Mouse (Mus musculus): ENCODE data around the gene Zfp865. TPM values are rescaled to one million over a fixed set of nuclear protein-coding genes. Genes with fewer than 3 reads are reported as not detected.
"Not testable (repeated sequence)": the region's sequence is repeated elsewhere in the genome, so short reads cannot be mapped to it uniquely, and the experiment has no call there.

The Zfp865 gene
- total RNA-seq, 2 experiments from 2014 or later, result 22.9 to 30.0 TPM

DNA sequence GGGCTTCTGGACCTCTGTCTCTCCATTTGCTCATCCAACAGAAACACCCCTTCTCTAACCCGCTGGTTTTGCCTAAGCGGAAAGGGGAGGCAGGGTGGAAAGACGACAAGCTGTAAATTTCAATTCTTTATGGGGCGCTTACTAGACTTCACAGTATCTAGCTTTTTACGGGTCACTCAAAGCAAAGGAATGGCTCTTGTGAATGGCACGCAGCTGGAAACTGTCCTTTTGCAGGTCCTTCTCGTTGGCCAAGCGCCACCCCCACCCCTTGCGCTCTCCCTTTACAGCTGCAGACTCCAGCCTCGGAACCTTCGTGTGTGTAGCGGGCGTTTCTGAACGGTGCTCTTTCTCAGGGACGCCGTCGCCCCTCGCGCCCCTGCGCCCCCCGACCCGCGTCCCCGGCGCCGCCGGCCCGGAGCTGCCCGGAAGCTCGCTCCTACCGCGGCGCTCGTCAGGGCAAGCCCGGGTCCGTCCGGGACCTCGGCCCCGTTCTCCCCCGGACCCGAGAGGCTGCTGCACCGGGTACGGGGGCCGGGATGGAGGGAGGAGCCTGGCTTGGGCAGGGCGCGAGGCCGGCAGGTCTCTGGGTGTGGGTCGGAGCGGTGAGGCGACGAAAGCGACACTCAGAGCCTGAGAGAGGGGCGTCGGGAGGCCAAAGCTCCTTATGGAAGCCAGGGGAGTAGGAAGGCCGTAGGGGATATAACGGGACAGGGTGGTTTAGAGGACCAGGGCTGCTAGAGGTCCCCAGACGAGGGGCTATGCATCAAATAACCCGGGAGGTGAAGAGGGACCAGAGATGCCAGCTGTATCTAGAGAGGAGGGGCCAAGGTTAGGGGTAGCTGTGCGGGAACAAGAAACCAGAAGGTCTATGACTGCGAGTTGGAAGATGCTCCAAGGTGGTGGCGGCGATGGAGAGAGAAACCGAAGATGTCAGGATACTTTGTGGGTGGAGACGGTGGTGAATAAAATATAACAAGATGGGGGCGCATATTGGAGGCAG is 31.3 kb downstream of the Zfp865 start, which contains the start of gene Zfp580:
TSS of gene Zfp580 (plus strand) at position 346 of the 1,000 bp plus-strand sequence.
- DNase-seq, result peak; percentile 88

DNA sequence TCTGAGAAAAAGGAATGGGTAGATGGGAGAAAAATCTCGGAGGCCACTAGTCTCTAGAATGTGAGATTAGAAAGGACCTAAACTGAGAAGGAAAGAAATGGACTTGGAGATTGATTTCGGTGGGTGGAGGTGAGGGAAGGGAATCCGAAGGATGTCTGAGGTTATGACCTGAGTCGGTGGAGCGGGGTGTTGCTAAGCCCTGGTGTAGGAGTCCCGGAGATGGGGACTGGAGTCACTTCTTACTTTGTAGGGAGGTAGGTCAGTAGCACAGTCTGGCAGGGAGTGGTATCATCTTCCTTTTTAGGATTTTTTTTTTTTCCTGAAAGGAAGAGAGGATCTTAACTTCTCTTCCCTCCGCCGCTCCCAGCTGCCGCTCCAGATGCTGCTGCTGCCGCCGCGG is 32.3 kb downstream of the Zfp865 start:
- no peak for DNase-seq

DNA sequence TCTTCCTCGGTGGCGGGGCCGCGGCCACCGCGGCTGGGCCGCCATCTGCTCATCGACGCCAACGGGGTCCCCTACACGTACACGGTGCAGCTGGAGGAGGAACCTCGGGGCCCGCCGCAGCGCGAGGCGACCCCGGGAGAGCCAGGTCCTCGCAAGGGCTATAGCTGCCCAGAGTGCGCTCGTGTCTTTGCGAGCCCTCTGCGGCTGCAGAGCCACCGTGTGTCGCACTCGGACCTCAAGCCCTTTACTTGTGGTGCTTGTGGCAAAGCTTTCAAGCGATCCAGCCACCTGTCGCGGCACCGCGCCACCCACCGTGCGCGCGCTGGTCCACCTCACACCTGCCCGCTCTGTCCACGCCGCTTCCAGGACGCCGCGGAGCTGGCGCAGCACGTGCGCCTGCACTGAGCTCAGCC is 32.8 kb downstream of the Zfp865 start:
- DNase-seq, result no peak

DNA sequence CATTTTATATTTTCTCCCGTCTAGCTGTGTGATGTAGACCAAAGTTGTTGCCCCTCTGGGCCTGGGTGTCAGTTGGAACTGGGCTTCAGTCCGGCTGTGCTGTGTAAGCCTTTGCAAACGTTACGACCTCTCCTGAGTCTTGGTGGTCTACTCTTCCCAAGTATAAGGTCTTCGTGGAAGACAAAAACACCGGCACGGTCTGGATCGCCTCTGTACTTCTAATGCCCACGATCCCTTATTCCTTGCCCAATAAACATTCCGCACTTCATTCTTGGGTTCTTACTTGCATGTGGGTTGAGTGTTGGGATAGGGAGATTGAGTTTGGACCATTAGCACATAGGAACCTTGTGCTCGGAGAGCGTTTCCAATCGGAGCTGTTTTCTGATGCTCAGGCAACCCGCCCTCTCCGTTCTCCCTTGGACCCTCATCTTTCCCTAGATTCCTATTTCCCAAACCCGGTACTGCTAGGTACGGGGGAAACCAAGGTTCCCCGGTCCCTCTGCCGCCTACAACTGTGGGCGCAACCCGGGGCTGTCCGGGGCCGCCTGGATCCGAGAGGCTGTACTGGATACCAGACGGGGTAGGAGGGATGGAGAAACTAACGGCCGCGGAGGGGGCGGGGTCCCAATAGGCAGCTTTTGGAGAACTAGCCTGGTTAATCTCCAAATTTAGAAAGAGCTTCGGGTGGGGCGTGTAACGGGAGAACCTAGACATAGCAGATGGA is 33.4 kb downstream of the Zfp865 start:
- no peak for DNase-seq

DNA sequence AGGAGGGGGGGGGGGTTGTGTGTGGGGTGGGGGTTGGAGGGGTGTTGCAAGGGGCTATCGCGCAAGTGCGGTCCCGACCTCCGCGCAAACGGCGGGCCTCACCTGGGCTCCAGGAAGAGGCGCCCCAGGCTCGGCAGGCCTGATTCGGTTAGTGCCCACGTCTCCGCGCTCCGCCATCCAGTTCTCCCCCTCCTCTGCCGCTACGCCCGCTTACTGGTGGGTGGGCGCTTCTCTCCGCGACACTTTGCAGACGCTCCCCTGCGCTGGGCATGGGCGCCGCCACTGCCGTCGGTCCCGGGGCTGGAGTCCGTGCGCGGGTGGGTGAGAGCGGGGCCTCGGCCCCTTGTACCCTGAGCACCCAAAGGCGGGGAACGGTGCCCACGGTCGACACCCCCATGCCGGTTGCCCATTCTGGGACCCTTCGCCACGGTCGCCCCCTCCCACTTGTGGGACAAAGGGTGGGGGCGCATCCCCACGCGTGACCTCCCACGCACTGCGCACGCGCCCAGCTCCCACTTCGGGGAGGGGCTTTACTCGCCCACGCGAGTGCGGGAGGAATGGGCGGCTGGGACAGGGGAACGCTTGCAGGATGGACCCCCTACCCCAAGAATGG is 36.6 kb downstream of the Zfp865 start:
- DNase-seq, result no peak

DNA sequence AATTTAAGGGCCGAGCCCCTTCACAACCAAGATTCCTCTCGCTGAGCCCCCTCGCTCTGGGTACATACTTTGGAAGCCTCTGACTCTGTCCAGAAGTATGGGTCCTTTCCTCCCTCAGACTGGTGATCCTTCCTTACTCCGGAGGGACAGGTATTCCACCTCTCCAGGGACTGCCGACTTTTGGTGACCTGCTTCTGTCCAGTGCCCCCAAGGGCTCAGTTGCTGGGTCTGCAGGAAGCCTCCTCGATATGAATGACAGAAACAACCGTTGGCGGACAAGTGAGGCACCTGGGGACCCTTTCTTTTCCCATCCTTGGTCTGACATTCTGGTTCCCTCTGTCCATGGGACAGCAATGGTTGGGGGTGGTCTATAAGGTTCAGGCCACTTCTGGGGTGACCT is 37.2 kb downstream of the Zfp865 start:
- no peak for DNase-seq

DNA sequence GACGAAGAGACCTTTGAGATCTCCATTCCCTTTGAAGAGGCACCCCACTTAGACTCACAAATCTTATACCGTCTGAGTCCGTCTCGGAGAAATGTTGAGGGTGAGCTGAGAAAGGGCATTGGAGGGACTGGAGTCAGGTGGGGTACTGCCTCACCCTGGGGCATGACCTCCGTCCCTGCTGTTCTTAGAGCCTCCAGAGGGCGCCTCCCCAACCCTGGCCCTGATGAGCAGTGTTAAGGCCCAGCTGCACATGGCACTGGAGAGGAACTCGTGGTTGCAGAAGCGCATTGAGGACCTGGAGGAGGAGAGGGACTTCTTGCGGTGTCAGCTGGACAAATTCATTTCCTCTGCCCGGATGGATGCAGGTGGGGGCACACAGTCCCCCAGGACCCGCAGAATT is 37.6 kb downstream of the Zfp865 start:
- no peak for DNase-seq

DNA sequence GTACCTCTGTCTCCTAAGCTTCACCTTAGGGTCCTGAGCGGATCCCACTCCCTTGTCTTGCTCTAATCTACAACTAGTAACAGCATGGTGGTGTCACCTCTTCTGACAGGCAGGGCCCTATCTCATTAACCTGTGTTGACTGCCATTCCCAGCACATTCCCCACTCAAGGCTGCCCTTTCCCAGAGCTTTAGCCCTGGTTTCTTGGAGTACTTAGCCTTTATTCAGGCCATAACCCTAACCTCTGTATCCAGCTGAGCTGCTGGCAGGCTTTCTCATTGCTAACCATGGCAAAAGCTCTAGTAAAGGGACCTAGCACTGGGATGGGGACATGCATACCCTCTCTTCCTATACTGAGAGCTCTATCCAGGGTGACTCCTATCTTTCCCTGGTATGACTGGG is 38.5 kb downstream of the Zfp865 start:
- DNase-seq, result no peak

DNA sequence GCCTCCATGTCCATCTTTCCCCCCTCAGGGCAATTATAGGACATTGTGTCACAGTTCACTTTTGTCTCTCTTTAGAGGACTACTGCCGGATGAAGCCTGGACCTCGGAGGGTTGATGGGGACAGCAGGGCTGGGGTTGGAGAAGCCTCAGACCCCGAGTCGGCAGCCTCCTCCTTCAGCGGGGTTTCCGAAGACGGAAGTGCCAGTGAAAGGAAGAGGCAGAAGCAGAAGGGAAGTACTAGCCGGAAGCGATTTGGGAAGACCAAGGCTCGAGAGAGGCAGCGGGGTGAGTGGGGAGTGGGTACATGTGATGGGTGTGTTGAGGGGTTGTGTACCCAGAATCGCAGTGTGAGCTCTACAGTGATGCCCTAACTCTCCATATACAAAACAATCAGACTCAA is 39.2 kb downstream of the Zfp865 start:
- DNase-seq, result no peak

DNA sequence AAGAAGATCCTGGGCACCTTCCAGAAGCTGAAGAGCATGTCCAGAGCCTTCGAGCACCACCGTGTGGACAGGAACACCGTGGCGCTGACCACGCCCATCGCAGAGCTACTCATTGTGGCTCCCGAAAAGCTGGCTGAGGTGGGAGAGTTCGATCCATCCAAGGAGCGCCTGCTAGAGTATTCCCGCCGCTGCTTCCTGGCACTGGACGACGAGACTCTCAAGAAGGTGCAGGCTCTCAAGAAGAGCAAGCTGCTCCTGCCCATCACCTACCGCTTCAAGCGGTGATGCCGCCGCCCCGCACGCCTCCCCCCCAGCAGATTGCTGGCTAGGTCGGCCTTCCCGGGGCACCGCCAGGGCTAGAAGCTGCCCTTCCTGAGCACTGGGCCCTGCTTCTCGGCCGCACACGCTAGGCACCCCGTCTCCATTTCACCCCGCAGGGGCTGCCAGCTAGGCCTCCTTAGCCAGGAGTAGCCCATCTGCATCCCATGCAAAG is 40.1 kb downstream of the Zfp865 start:
- peak; percentile 83 for DNase-seq

DNA sequence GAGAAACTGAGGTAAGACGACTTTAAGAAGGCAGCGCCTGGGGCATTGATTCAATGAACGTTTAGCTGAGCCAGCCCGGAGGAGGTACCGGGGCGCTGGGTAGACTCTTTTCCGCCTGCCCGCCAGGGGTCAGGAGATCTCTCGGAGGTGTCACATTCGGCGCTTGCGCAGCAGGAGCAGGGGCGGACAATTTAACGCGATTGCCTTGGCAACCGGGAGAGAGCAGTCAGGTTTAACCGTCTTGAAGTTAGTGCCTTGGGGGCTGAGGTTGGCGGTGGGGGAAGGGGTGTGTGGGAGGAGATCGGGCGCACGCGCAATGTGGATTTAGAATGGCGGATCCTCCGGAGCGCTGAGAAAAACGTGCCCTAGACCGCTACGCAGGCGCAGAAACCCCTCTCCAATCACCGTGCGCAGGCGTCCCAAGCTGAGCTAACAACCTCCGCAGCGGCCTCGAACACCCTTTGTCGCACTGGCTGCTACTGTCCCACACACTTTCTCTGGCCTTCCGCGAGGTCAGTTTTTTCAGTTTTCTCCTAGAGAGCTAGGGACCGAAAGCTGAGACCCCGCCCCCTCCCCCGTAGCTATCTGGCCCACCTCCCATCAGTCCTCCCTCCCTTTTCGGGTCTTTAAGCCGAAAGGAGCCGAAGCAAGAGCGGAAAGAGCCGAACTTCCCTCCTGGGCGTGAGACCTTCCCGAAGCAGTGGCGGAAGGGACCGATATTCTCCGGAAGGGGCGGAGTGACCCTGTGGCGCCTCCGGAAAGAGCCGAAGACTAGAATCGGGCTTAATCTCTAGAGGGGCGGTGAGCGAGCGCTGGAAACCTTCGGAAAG is 41.0 kb downstream of the Zfp865 start:
- DNase-seq, result peak; percentile 98

DNA sequence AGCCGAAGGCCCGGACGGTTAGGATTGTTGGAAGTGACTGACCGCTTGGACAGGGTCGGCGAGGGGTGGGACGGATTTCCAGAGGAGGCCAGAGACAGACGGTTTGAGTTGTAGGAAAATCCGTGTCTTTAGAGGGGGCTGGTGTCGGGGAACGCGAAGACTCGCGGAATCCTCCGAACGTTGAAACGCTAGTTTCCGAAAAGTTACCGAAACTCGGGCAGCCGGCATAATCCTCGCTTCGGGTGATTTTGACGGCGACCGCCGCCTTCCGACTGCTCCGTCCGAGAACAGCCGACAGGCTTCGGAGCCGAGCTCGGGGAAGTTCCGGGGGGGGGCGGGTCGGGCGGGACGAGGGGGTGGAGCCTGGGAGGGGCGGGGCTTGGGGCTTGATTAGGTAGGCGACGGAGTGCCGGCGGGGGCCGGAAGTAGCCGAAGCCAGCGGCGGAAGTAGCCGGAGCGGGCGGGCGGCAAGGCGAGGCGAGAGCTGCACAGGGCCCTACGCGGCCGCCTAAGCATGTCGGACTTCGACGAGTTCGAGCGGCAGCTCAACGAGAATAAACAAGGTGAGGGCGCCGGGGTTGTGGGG is 41.7 kb downstream of the Zfp865 start, which contains the start of gene U2af2:
TSS of gene U2af2 (plus strand) at position 370 of the 586 bp plus-strand sequence.
- DNase-seq, result peak; percentile 97

DNA sequence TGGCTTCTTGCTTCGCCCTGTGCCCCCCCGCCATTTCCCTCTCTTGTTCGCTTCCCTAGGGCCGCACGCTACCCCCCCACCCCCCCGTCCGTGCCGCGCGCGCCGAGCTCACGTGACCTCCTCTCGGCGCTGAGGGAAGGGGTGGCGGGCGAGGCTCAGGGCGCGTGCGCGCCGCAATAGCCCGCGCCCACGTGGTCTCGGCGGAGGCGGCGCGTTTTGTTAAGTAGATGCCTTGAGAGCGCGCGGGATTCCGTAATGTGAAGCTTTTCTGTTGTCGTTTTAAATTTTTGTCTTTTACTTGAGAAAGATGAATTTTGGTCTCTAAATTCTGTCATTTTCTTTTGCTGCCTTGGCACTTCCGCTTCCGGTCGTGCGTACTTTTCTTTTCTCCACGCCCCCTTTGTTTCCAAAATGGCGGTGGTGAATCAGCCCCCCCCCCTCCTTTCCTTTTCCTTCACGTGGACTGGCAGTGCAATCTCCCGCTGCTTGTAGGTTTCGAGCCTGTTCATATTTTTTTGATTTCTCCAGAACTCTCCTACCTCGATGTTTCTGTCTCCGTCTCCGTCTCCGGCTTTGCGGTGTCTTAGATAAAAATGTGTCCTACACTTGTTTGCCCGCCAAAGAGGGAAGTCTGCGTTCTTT is 42.3 kb downstream of the Zfp865 start:
- DNase-seq, result peak; percentile 75

DNA sequence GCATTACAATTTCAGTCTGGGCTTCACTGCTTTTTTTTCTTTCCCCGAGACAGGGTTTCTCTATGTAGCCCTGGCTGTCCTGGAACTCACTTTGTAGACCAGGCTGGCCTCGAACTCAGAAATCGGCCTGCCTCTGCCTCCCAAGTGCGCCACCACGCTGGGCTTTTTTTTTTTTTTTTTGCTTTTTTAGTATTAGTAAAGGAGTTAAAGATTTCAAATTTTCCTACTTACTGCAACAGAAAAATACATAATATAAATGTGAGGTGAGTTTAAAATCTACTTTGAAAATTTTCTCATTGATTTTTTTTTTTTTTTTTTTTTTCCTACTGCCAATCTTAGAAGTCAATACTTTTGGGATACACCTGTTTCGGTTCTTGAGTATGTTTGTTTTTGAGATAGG is 44.7 kb downstream of the Zfp865 start:
- no peak for DNase-seq

DNA sequence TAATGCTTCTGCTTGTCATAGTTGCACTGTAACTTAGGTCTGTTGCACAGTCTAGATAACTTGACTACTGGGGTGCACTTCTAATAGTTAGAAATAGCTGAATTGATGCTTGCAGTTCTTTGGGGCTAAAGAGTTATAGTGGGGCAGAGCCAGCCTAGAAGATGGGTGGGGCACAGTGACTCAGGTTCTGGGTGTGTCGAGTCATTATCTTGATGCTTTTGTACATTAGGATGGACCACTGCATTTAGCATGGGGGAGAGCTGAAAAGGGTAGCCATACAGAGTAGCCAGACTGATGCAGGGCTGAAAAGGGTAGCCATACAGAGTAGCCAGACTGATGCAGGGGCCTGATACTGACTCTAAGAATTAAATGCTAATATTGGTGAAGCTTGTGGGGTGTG is 53.4 kb downstream of the Zfp865 start:
- no peak for DNase-seq

DNA sequence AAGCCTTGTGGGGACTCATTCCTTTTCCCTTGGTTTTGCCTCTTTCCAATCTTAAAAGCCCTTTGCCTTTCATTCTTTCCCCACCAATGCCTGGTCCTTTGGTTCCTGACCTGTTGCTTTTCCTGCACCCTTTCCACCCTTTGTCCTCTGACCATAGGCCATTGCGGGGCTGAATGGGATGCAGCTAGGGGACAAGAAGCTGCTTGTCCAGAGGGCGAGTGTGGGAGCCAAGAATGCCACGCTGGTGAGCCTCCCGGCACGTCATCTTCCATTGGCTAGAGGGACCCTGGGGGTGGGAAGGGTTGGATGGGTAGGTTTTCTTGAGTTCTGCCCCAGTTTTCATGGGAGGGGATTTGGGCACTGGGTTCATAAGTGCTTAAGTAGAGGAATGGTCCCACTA is 54.8 kb downstream of the Zfp865 start:
- DNase-seq, result no peak

DNA sequence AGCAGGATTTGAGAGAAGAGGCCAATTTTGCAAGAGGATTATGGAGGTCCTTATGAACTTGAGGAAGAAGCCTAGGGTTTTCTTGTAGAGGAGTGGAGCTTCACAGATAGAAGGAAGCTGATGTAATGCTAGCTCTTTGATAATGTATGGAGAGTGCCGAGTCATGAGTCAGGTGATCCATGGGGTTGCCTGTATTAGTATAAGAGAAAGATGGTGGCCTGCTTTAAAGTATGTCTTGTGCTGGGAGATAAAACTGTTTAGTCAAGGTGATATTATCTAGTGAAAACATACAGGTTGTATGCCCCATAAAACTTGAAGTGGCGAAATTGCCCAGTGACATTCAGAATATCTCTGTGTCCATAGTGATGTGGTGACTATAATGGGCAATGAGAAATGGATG is 56.8 kb downstream of the Zfp865 start:
- no peak for DNase-seq

DNA sequence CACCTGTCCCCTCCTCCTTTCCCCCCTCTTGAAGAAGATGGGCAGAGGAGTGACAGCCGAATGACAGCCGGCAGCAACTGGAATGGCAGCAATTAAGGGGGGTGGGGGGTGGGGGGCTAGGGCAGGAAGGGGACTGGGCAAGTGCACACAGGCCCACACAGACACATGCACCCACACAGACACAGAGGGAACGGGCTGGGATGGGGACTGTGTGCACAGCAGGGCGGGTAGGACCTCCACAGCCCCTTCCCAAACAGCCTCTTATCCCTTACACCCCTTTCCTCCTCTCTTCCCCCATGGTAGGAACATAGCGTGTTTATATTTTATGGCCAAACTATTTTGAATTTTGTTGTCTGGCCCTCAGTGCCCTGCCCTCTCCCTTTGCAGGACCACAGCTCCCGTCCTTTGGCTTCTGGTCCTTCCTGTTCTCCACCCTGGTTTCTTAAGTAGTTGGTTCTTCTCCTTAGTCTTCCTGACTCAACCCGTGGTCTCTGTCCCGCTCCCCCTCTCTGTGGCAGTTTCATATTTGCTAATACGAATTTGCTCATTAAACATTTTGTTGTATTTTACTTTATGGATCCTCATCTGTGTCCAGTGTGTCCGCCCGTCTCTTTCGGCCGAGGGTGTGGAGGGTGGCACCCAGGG is 59.3 kb downstream of the Zfp865 start:
- DNase-seq, result not testable (repeated sequence)

DNA sequence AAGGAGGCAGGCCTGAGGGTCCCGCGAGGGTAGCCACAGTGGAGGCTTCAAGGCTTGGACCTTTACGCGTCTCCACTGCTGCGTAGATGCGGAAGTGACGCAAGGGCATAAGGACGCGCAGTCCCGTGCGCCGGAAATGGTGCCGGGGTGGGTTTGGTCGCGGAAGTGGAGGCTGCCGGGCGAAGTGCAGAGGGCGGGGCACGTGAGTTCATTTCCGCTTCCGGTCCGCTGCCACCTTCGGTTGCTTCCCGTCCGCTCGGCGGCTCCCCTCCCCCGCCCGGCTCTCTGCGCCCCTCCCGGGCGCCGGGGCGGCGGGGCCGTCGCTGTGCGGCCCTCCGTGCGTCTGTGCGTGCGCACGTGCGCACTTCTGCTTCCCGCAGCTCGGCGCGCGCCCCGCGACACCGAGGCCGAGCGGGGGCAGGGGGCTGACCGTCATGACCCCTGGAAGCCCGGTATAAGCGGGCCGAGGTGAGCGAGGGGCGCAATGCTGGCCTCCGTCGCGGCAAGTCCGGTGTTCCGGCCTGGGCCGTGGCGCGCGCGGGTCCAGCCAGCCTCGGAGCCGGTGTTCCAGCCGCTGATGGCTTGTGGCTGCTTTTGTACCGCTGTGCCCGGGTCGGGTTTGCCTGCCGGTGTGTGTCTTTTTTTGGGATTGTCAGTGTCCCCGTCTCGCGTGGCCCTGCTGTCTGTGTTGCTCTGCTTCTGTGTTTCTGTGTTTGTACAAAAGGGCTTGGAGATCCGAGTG is 60.0 kb downstream of the Zfp865 start, which contains the start of gene Epn1:
TSS of gene Epn1 (plus strand) at position 226 of the 742 bp plus-strand sequence.
- DNase-seq, result peak; percentile 98
